Mouse (Mus musculus): ENCODE results near the gene Ubxn7.

The Ubxn7 gene

DNA sequence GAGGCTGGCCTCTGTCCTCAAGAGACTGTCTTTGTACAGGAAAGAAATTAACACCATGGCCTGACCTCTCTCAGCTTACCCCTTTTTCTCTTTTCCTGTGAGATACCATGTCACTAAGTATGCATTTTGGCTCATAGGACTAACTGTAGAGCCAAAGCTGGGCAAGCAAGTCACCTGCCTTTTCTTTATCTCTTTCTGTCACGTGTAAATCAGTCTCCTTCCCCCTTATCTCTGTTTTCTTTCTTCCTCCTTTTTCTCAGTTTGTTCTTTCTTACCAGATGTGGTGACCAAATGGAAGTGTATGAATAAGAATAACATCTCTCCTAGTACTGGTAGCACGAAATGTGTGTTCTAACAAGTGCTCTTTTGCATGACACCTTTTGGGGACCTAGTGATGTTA is 52.8 kb downstream of the Ubxn7 start:
- no peak for DNase-seq

DNA sequence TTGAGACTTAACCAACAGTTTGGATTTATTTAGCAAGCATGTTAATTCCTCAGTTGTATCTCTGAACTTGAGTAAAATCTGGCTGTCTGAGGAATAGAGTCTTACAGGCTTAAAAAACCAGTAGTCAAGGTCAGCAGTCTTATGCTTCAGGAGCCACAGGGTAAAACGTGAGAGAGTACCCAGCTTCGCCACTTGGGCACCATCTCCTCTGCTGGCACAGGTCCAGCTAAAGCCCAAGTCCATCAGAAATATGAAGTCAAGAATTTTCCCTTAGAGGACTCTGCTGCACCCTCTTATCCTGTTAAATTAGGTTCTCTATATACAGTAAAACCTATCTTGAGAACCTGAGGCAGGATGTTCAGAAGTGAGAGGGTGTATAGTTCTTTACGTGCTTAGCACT is 54.8 kb downstream of the Ubxn7 start:
- DNase-seq, result no peak

DNA sequence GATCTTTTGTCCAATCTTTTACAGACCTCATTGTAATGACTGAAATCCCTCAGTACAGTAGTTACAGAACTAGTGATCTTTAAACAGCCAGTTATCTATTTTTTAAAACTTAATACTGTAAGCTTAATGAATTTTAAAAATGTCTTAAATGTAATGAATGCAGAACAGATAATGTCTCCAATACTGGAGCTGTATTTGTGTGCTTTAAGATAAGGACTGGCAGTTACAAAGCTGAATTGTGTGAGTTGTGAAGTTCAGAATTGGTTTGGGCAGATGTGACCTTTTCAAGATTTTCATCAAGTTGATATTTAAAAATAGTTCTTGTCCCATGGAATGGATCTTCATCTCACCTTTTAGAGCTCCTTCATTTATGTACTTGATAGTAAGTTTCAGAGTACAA is 57.0 kb downstream of the Ubxn7 start:
- no peak for DNase-seq

DNA sequence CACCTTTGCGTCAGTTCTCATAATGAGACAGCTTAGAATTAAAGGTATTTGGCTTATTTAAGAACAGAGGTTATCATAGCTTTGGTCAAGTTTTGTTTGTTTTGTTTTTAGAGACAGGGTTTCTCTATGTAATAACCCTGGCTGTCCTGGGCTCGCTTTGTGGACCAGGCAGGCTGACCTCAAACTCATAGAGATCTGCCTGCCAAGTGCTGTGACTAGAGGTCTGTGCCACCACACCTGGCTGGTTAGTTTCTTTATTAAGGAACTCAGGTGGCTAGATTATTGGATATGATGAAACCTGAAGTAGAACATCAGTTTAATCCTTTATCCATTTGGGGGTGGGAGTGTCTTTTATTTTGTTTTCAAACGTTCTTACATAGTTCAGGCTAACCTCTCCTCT is 57.8 kb downstream of the Ubxn7 start:
- no peak for DNase-seq

DNA sequence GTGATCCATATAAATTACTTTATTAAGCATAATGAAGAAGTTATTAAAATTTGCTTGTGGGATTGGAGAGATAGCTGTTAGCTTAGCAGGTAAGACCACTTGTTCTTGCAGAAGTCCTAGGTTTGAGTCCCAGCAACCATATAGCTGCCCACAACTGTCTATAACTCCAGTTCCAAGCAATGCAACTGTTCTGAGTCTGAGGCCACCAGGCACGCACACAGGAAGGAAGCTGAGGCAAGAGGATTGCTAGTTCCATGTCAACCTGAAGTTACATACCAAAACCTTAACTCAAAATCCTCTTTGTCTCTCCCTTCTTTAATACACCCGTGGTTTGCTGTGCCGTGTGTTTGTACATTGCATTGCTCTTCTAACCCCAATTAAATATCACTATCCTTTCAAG is 58.8 kb downstream of the Ubxn7 start:
- no peak for DNase-seq

DNA sequence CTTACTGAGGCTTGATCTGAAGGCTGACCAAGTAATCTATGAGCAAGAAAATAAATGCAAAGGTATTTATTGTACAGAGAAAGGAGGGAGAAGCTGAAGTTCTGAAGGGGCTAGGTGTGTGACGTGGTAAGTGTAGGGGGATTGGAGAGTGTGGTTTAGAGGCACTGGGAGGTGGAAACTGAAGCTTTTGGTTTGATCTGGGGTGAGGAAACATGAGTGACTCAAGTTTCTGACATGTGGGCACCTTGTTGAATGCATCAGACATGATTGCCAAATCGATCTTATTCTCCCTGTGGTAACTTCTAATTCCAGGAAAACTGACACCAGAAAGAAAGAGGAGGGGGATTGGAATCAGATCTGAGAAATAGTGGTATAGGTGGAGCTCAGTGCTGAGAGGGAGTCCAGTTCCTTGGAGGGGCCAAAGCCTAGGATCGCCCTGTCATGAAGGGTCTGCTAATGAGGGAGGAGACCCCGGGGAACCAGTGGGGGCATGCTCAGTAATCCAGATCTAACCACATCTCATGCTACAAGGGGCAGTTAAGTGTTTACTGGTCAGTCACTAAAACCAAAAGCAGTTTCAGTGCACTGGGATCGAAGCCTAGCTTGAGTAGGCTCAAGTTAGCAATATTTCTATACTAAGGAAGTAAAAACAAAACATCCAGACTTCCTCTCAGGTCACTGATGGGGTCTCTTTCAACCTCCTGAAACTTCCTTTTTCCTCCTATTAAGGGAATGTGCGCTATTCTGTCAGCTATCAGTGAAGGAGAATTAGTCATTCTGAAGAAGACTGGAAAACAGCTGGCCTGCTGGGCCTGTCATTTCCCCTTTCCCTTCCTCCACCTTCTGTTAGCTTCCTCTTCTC is 63.9 kb downstream of the Ubxn7 start:
- peak; percentile 8 for DNase-seq

DNA sequence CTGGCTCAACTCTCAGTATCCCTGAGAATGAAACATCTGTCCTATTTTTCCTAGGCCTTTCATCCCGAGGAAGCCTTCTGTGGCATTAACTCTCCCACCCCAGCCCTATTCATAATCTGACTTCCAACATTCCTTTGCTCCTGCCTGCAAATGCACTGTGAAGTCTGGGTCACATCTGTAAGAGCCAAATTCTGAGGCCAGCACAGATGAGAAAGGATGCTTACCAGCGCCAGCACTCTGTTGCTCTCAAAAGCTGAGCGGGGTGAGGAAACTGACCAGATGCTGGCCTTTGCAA is 64.4 kb downstream of the Ubxn7 start:
- no peak for DNase-seq

DNA sequence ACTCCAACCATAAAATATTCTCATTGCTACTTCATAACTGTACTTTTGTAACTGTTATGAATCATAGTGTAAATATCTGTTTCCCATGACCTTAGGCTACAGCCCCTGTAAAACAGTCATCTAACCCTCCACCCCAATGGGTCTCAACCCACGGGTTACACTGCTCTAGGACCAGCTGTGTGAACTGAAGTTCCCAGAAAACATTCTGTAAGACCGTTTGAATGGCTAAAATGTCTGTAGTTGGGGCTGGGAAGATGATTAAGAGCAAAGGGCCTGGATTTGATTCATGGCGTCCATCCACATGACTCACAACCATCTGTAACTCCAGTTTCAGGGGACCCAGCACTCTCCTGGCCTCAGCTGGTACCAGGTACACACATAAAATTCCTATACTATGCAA is 66.1 kb downstream of the Ubxn7 start:
- no peak for DNase-seq

DNA sequence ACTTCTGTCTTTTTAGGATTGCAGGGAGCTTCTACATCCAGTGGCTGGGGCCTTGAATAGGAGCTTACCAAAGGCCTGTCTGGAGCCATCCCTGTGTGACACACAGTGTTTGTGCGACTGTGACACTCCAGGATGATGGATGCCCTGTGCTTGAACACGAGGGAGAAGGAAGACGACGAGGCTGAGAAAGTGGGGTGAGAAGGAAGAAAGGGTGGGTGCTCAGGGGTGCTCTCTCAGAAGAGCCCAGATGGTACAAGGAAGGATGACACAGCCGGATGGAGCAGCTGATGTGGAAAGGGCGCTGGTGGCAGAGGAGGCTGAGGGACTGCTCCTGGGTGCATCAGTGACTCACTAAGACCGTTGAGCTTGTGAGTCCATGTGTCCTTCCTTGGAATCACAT is 68.2 kb downstream of the Ubxn7 start, which contains the start of gene Tm4sf19:
Tm4sf19 (plus strand) TSS at position 240 of the 400 bp plus-strand sequence.
- DNase-seq, result no peak

DNA sequence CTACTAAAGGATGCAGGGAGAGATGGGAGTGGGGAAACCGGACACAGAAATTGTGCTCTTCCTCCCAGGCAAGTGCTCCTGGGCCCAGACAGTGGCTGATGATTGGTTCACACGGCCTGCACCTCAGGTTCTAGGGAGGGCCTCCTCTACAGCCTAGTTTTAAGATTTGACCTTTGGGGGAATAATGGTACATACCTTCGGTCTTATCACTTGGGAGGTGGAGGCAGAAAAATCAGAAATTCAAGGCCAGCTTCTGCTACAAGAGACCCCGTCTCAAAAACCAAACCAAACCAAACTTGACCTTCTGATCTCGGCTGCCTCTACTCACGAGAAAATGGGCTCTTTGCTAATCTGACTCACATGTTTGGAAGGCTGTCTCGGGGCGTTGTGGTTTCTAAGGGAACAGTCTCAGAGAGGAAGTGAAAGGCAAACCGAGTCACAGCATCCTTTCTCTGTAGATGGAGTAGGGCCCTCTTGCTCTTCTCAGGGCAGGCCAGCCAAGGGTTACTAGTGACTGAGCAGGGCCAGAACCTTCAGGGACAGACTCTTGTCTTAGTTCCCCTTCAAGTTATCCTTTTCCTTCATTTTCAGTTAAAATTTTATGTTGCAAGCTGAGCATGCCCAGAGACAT is 69.4 kb downstream of the Ubxn7 start:
- peak; percentile 29 for DNase-seq

DNA sequence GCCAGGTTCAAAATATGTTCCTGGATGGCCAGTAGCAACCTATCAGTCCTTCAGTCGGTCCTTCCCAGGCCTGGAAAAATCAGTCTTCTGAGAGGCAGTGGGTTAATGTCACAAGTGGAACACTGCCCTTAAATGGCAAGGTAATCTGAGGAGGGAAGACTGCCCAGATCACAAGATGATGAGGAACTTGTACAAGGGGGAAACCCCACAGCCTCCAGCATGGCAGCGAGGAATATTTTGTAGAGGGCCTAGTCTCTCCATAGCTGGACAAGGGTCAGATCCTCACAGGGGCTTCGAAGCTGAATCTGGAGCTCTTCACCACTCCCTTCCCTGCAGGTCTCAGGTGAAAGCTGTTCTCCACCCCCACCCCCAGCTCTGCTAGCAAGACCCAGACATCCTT is 70.8 kb downstream of the Ubxn7 start:
- DNase-seq, result peak; percentile 15

DNA sequence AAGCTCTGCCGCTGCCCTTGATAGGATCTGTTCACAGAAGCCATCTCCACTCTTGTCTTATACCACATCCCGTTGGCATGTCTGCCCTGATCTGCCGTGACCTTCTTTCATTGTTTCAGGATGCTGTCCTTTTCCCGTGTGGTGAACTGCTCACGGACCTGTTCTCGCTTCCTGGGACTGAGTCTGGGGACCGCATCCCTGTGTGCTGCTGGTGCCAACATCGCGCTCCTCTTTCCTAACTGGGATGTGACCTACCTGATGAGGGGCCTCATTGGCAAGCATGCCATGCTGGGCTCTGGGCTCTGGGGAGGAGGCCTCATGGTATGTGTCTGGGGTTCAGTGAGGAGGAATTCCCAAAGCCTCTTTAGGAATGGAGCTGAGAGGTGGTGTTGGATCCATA is 73.7 kb downstream of the Ubxn7 start:
- DNase-seq, result no peak

DNA sequence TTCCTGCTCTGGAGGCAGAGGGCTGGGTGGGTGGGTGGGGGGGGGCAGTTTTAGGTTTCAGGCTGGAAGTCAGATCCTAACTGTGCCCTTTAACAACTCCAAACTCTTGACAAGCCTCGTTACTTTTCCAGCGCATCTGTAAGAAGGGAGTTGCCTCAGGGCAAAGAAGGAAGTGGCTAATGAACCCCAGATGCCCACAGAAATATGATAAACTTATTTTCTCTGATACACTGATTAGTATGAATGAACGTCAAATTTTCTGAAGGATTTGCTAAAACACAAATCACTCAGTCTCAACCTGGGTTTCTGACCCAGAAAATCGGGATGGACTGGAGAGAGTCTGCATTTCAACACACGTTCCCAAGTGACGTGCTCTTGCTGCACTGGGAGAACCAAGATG is 74.6 kb downstream of the Ubxn7 start:
- DNase-seq, result no peak

DNA sequence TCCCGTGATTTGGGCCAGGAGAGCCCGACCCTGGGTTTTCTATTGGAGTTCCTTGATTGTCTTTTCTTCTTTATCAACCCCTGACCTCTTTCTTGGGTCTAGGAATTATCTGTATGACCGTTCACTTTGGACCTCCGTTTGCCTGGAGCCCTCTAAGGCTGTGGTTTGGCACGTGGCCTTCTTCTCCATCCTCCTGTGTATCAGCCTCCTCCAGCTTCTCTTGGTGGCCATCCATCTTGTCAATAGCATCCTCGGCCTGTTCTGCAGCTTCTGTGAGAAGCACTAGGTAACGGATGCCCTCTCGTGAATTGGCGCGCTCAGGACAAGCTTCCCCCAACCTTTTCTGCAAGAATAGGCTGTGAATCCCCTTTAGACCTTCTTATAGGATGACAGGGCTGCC is 75.7 kb downstream of the Ubxn7 start:
- no peak for DNase-seq

DNA sequence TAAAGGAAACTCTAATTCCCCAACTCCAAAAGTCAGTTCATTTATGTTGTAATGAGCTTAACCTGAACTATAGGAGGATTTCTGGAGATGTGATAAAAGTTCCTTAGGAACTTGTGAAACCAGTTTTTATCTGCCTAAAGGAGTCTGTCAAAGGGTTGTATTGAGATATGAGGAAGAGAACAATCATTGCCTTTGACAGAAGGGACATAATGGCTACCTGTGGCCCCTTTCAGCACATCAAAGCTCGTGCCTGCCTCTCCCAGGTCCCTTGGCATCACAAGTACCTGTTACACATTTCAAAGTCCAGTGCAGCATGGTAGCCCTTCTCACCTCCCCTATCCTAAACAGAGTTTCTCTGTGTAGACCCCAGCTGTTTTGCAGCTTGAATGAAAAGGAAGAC is 85.4 kb downstream of the Ubxn7 start:
- no peak for DNase-seq

DNA sequence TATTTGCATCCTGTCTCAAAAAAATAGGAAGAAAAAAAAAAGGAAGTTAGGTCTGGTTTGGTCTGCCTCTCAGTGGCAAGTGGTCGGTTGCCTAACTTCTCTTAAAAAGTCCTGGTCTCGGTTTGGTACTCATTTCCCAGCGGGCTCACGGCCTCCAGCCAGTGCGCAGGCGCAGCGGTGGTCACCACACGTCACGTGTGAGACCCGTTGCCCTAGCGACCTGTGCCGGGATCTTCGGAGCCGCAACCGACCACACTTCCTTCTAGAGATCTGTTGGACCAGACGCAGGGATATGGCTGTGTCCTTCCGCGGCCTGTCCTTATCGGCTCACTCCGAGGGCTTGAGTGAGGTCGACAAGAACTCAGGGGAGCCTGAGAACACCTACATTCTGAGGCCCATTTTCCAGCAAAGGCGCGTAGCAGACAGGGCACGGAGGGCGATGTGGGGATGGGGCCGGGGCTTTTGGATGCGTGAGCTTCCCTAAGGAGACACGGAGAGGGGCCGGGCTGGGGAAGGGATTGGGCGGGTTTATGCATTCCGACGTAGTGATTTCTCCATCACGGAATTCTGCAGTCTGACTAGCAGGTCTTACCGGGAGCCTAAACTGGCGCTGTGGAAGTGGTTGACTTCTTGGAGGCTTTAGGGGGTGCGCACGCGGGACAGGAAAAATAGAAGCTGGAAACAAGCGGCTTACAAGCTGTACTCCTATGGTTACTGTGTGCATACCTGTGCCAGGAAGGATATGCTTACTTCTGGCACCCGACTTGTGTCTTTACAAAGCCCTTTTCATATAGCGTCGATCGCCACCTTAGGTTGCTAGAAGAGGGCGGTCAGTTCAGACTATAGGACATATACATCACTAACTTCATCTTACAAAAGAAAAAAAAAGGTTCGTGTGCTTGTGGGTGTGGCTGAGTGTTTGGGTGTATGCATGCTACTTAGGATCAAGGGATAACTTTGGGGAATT is 87.7 kb downstream of the Ubxn7 start, which contains the start of gene Tctex1d2:
Tctex1d2 (plus strand) TSS at position 186 of the 967 bp plus-strand sequence.
- peak; percentile 96 for DNase-seq

DNA sequence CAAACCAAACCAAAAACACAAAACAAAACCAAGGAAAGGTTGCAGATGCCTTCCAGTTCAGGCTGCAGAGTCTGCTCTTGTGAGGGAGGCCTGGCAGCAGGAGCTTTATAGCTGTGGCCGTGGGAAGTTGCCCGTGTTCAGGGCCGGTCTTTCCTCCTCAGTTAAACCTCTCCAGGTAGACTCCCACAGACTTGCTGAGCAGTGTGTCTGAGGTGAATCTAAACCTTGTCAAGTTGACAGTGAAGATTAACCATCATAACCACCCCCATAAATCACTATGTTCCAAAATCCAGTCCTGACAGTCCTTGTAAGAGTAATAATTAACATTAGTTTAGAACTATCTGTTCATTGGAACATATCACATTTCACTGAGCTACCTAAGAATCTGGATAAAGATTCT is 95.4 kb downstream of the Ubxn7 start:
- no peak for DNase-seq

DNA sequence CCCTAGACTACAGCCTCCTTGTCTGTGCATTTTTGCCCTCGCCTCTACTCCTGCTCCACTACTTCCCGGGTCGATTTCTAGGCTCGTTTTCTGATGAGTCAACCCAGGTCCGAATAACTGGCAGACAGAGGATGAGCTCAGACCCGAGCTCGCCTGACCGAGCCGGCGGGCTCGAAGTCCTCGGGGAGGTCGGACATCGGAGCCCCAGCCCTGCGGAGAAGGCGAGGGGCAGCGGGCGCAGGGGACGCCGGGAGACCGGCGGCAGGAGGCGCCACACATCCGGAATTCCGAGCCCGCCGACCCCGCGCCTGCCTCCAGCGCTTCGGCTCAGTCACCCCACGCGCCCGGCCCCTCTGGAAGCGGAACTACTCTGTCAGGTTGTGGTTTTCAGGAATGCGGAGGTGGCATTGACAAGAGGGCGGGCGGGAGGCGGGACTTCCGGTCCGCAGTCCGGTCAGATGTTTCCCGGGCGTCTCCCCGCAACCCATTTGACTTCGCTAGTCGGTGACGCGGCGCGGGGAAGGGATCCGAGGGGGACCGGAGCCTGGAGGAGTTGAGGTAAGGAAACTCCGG is 98.5 kb downstream of the Ubxn7 start, which contains the start of gene Pcyt1a:
Pcyt1a (plus strand) TSS at position 448 of the 573 bp plus-strand sequence.
- peak; percentile 92 for DNase-seq

DNA sequence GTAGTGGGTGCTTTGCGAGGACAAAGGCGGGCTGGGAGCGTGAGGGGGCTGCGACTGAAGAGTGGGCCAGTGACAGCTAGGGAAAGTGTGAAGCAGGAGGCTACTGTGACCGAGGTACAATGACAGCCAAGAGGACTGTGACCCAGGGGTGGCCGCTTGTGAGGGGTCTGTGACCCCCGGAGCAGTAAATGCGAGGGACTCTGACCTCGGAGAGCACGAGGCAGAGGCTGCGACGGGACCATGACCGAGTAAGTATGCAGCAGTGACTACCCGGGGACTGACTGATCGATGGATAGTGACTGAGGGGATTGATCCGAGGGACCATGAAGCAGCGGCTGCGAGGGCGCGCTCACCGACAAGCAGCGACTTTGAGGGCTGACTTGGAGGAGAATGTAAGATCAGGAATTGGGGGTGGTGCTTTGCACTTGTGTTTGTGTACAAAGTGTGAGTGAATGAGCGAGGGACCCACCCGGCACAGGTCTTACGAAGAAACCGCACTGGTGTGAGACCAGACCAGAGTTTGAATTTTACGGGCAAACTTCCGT is 99.1 kb downstream of the Ubxn7 start:
- no peak for DNase-seq

DNA sequence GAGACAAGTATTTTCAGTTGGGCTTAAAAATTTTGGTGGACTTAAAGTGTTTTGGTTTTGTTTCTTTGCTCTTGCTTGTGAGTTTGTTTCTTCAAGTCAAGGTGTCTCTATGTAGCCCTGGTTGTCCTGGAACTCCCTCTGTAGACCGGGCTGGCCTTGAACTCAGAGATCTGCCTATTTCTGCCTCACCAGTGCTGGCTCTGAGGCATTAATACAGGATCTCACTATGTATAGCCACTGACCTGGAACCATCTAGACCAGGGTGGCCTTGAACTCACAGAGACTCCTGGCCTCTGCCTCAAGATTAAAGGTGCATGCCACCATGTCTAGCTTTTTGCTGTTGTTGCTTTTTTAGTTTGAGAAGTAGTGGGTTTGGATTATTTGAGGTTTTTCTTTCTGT is 99.9 kb downstream of the Ubxn7 start:
- no peak for DNase-seq

DNA sequence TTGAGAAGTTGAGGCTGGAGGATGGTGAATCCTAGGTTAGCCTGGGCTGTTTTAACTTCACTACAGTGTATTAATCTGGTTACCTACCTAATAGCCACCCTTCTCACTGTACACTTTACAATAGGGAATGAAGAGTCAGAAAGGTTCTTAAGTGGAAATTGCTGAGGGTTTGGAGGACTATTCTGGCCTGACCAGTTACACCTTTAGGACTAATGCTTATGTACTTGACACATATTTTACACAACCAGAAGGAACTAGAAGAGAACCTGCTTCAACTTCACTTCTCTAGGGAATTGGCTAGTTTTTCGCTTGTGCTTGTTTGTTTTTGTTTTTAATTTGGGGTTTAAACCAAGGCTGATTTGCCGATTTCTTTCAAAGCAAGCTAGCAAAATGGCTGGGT is 101.1 kb downstream of the Ubxn7 start:
- no peak for DNase-seq

DNA sequence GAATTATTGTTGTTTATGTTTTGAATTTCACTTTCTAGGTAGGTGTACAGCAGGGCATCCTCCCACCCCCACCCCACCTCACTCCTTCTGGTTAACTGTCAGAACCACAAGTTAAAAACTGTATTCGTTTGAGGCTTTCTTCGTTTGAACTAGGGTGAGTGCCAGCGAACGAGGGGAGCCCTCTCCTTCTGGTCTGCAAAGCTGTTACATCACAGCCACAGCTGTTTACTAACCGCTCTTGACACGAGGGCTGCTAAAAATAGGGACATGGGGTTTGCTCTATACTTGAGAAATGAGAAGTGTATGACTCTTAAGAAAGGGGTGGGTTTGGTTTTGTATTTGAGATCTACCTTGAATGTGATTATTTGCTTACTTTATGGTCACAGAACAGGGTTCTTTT is 102.0 kb downstream of the Ubxn7 start:
- peak; percentile 14 for DNase-seq

DNA sequence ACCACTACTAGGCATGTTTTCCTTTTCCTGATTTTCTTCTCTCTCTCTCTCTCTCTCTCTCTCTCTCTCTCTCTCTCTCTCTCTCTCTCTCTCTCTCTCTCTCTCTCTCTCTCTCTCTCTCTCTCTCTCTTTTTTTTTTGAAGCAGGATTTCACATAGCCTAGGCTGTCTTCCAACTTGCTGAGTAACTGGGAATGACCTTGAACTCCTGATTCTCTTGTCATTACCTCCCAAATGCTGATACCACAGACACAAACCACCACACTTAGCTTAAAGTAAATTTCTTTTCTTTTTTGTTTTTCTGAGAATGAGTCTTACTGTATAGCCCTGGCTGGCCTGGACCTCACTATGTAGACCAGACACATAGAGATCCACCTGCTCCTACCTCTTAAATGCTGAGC is 102.6 kb downstream of the Ubxn7 start:
- no peak for DNase-seq
